Mouse (Mus musculus) spleen, postnatal 10 days (tissue): ENCODE data around the gene Igfbp5.

Experiments used
- DNase-seq, 2 experiments: peaks; one replicate each; pipeline ENCODE4 v3.0.0; 2021 to 2022; ENCODE audit warnings: low spot score in 2 of 2

The Igfbp5 gene

DNA sequence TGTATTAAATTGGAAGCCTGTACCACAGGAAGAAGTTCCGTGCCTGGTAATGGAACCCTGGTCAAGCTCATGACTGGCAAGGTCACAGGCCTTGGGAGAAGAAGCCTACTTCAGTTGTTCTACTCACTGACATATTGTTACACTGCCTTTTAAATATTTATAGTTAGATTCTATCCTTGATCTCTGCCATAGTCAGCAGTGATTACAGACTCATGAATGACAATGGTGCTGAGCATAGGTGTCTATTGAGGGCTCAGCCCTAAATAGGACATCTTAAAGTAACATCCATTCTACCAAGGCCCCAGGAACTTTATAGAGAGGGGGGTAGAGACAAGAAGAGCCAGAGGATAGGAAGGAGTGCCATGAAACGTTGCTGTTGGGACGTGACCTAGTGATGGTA is 63.6 kb downstream of the Igfbp5 start:
- DNase-seq, result no peak

DNA sequence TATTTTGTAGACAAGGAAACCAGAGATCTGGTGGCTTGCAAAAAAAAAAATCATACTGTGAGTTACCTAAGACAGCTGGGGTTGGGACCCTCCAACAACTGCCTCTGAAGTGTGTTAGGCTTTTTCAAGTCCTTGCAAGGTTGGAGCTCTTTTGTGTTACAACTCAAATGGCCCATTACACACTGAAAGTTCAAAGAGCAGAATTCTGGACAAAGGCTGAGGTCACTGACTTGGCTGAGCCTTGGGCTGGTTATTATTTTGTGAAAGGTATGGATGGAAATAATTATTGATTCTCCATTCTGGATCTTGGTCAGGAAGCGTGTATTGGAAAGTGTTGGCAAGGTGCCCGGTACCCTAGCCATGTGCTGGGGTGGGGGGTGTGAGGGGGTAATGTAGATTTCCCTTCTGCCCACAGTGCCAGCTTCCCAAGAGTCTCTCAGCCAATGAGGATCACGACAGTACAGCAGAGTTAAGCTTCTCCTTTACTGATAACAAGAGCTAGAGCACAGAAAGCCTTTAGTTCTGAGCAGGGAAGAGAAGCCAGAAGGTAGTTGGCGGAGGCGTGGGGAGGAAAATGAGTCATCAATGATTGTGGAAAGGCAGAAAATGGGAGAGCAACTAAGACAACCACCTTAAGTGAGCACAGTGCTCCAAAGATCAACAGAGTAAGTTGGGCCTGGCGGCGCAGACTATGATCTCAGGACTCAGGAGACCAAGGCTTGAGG is 64.6 kb downstream of the Igfbp5 start:
- no peak for DNase-seq

DNA sequence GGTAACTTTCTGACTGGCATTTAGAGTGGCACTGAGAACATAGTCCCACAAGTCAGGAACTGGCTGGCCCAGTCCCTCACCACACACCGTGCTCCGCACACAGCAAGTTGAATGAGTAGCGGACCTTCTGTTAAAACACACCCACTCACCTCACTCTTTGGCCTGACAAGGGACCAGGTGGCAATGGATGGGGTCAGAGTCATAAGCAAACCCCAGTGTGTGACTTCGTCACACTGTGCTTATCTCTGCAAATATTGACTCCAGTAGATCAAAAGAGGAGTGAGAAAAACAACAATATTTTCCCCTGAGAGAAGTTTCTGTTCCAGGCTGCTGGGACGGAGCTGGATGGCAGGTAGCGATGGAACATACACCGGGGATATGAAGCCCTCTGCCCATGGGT is 65.4 kb downstream of the Igfbp5 start:
- DNase-seq, result no peak
